Mouse (Mus musculus): ENCODE data around the gene Cypt14. TPM values are rescaled to one million over a fixed set of nuclear protein-coding genes. Genes with fewer than 3 reads are reported as not detected.
"Not testable (repeated sequence)": the region's sequence is repeated elsewhere in the genome, so short reads cannot be mapped to it uniquely, and the experiment has no call there.

Cypt14 gene
- not detected in 2 replicates for polyA plus RNA-seq (2014; fragmentation: Nextera tagmentation; extraction: Ambion mirVana)

- ATAC-seq (ENCODE audit: low FRiP score, low TSS enrichment); H3K4me2 ChIP-seq (ENCODE audit: low read length); H3K36me3 ChIP-seq (ENCODE audit: control insufficient read depth, insufficient read depth, low read length); H3K4me3 ChIP-seq (replicated peaks; ENCODE audit: low read depth, low read length); H3K4me1 ChIP-seq (ENCODE audit: control insufficient read depth, insufficient read depth, low read length); H3K9ac ChIP-seq (replicated peaks; ENCODE audit: low read length); DNase-seq; H3K27me3 ChIP-seq (ENCODE audit: control insufficient read depth, insufficient read depth, low read length); H3K9me3 ChIP-seq (ENCODE audit: control insufficient read depth, low read length); H3K27ac ChIP-seq (replicated peaks; ENCODE audit: low read depth, low read length): not testable (repeated sequence)
- 92% methylated on average over 2 of the region's 2 CpGs for WGBS
Measured at GRCm38 (mm10) chrX:39863504-39863903, at the start of gene Cypt14. Gene Cypt14, minus strand, starts transcription at chrX:39863604.

Data from midbrain, embryonic 14.5 days (tissue).